Mouse (Mus musculus) small intestine, adult 2 months (tissue): ENCODE data around the gene Zcchc3.

Source experiments
- CTCF ChIP-seq: fragments of 200-500 bp; IDR thresholded peaks from 2 replicates; pipeline ENCODE4 v1.5.1; 2012; ENCODE audit warnings: low read depth, mild to moderate bottlenecking, control low read depth, inconsistent platforms, low read length, moderate library complexity, mixed read lengths; ENCODE audit not compliant: insufficient replicate concordance, insufficient read length; ENCODE audit errors: extremely low read depth
- POLR2A ChIP-seq: fragments of 200-500 bp; IDR thresholded peaks from 2 replicates; pipeline ENCODE4 v1.6.1; 2012; ENCODE audit warnings: low read depth, mild to moderate bottlenecking, control low read depth, inconsistent platforms, low read length, moderate library complexity

GRCm38 (mm10) chr2:152414591-152415165 is at the start of gene Zcchc3:
- TF ChIP-seq CTCF (no peak), POLR2A (peak; percentile 7; the same call in 1 of the 2 replicates)
